Mouse (Mus musculus) neural tube, embryonic 15.5 days (tissue): Measurements from ENCODE around the gene B3gnt8. TPM values are rescaled to one million over a fixed set of nuclear protein-coding genes. Genes with fewer than 3 reads are reported as not detected.

ENCODE experiments used
- ATAC-seq: fragments of 200-750 bp; cut with Nextera tagmentation; 2 replicates; pipeline ENCODE4 v1.8.0; 2017; ENCODE audit warnings: mild to moderate bottlenecking, moderate TSS enrichment, moderate library complexity; ENCODE audit not compliant: low FRiP score
- H3K27ac ChIP-seq: fragments of 300-500 bp; sonication (generic); replicated peaks from 2 replicates; pipeline ENCODE4 v1.5.1; 2015; ENCODE audit warnings: mild to moderate bottlenecking, inconsistent platforms
- H3K27me3 ChIP-seq: fragments of 300-500 bp; sonication (generic); replicated peaks from 2 replicates; pipeline ENCODE4 v1.6.1; 2015; ENCODE audit warnings: inconsistent platforms
- H3K36me3 ChIP-seq: fragments of 300-500 bp; sonication (generic); 2 replicates; pipeline ENCODE4 v1.6.1; 2015; ENCODE audit warnings: inconsistent platforms
- H3K4me1 ChIP-seq: fragments of 300-500 bp; sonication (generic); 2 replicates; pipeline ENCODE4 v1.6.1; 2015; ENCODE audit warnings: inconsistent platforms
- H3K4me2 ChIP-seq: fragments of 300-500 bp; sonication (generic); 2 replicates; pipeline ENCODE4 v1.6.1; 2015; ENCODE audit warnings: inconsistent platforms, mild to moderate bottlenecking, moderate library complexity
- H3K4me3 ChIP-seq: fragments of 300-500 bp; sonication (generic); replicated peaks from 2 replicates; pipeline ENCODE4 v1.5.1; 2015; ENCODE audit warnings: mild to moderate bottlenecking, inconsistent platforms
- H3K9ac ChIP-seq: fragments of 300-500 bp; sonication (generic); replicated peaks from 2 replicates; pipeline ENCODE4 v1.6.1; 2015; ENCODE audit warnings: mild to moderate bottlenecking, inconsistent platforms
- H3K9me3 ChIP-seq: fragments of 300-500 bp; sonication (generic); replicated peaks from 2 replicates; pipeline ENCODE4 v1.6.1; 2016; ENCODE audit warnings: inconsistent platforms
- WGBS: fragments of 180-500 bp; shearing (Covaris S2); methylation state at CpG from one replicate; pipeline ENCODE4 v1.1.7; 2015; ENCODE audit warnings: mixed read lengths; 5-methylcytosine and 5-hydroxymethylcytosine counted together
- polyA plus RNA-seq: library from polyadenylated mRNA; unstranded; fragments of >200 nt; fragmentation: Nextera tagmentation; extraction: Ambion mirVana; gene quantifications from 2 replicates; pipeline ENCODE4 v1.2.1, GENCODE M21; 2015

B3gnt8 gene
- polyA plus RNA-seq, 1 experiment from 2014 or later: 1.8 TPM

- no peaks in the 10 kb centered on the region for H3K4me1 ChIP-seq
- no peak for ATAC-seq
- no peak overlapping the region for H3K4me3 ChIP-seq
- H3K27ac ChIP-seq: no peak overlapping the region
- H3K27me3 ChIP-seq: no peaks in the 10 kb centered on the region
- no peaks in the 10 kb centered on the region for H3K9me3 ChIP-seq
- H3K9ac ChIP-seq: no peak overlapping the region
- WGBS: 67% methylated on average over 14 of the region's 14 CpGs
- no peak overlapping the region for H3K4me2 ChIP-seq
- H3K36me3 ChIP-seq: peaks cover 17% of the 10 kb centered on the region
These were observed 18.6 kb downstream of the B3gnt8 start for GRCm38 (mm10) chr7:25645074-25645473.

- WGBS: 49% methylated on average over 5 of the region's 5 CpGs
- ATAC-seq: no peak
- no peaks in the 10 kb centered on the region for H3K27me3 ChIP-seq
These were observed 21.2 kb downstream of the B3gnt8 start for GRCm38 (mm10) chr7:25647574-25648123.

GRCm38 (mm10) chr7:25649839-25650238 is 23.4 kb downstream of the B3gnt8 start:
- no peak overlapping the region for H3K4me3 ChIP-seq
- H3K9me3 ChIP-seq: no peaks in the 10 kb centered on the region
- no peak overlapping the region for H3K4me2 ChIP-seq
- peaks cover 10% of the 10 kb centered on the region; the same call in 1 of the 2 replicates for H3K36me3 ChIP-seq
- no peaks in the 10 kb centered on the region for H3K4me1 ChIP-seq
- 87% methylated on average over 5 of the region's 5 CpGs for WGBS
- H3K27ac ChIP-seq: no peak overlapping the region
- ATAC-seq: no peak
- no peak overlapping the region for H3K9ac ChIP-seq
- H3K27me3 ChIP-seq: no peaks in the 10 kb centered on the region

More at GRCm38 (mm10) chr7:25647574-25648123, 21.2 kb downstream of the B3gnt8 start:
- peaks cover 6% of the 10 kb centered on the region; the same call in 1 of the 2 replicates for H3K36me3 ChIP-seq
- no peak overlapping the region for H3K4me3 ChIP-seq
- H3K27ac ChIP-seq: no peak overlapping the region
- H3K4me2 ChIP-seq: no peak overlapping the region
- H3K9ac ChIP-seq: no peak overlapping the region
- H3K9me3 ChIP-seq: no peaks in the 10 kb centered on the region
- H3K4me1 ChIP-seq: no peaks in the 10 kb centered on the region

- Histone ChIP-seq H3K27me3 (no peaks in the 10 kb centered on the region), H3K4me3 (no peak overlapping the region)
- no peak for ATAC-seq
These were observed 24.8 kb downstream of the B3gnt8 start for GRCm38 (mm10) chr7:25651281-25651680.

GRCm38 (mm10) chr7:25652244-25652759 is 25.8 kb downstream of the B3gnt8 start:
- WGBS: 91% methylated on average over 12 of the region's 12 CpGs
- H3K4me1 ChIP-seq: peaks cover 17% of the 10 kb centered on the region
- H3K9ac ChIP-seq: no peak overlapping the region
- ATAC-seq: no peak
- no peaks in the 10 kb centered on the region for H3K9me3 ChIP-seq
- H3K4me3 ChIP-seq: no peak overlapping the region
- no peak overlapping the region for H3K27ac ChIP-seq
- no peaks in the 10 kb centered on the region for H3K27me3 ChIP-seq
- no peak overlapping the region for H3K4me2 ChIP-seq
- 0 out of 2 replicates have a peak, but pooled peaks cover 7% of the 10 kb centered on the region for H3K36me3 ChIP-seq

More at GRCm38 (mm10) chr7:25651281-25651680, 24.8 kb downstream of the B3gnt8 start:
- Histone ChIP-seq H3K36me3 (0 out of 2 replicates have a peak, but pooled peaks cover 7% of the 10 kb centered on the region), H3K4me1 (peaks cover 7% of the 10 kb centered on the region), H3K4me2 (no peak overlapping the region), H3K27ac (no peak overlapping the region), H3K9ac (no peak overlapping the region), H3K9me3 (no peaks in the 10 kb centered on the region)
- WGBS: 86% methylated on average over 8 of the region's 8 CpGs

GRCm38 (mm10) chr7:25655601-25656428 is 29.4 kb downstream of the B3gnt8 start:
- H3K9ac ChIP-seq: no peak overlapping the region

GRCm38 (mm10) chr7:25657785-25658184 is 31.3 kb downstream of the B3gnt8 start:
- Histone ChIP-seq H3K36me3 (peaks cover 7% of the 10 kb centered on the region; the same call in 1 of the 2 replicates), H3K27ac (no peak overlapping the region), H3K4me1 (peaks cover 37% of the 10 kb centered on the region), H3K9me3 (no peaks in the 10 kb centered on the region), H3K9ac (peak overlapping the region; percentile 77), H3K4me2 (peak overlapping the region; percentile 88), H3K4me3 (peak overlapping the region; percentile 82), H3K27me3 (no peaks in the 10 kb centered on the region)
- ATAC-seq: no peak
- 39% methylated on average over 10 of the region's 10 CpGs for WGBS

More at GRCm38 (mm10) chr7:25655601-25656428, 29.4 kb downstream of the B3gnt8 start:
- 78% methylated on average over 11 of the region's 11 CpGs for WGBS
- 0 out of 2 replicates have a peak, but pooled peaks cover 7% of the 10 kb centered on the region for H3K36me3 ChIP-seq
- H3K4me3 ChIP-seq: no peak overlapping the region
- H3K4me2 ChIP-seq: no peak overlapping the region
- H3K9me3 ChIP-seq: no peaks in the 10 kb centered on the region
- H3K4me1 ChIP-seq: peaks cover 37% of the 10 kb centered on the region
- ATAC-seq: no peak
- no peaks in the 10 kb centered on the region for H3K27me3 ChIP-seq
- H3K27ac ChIP-seq: no peak overlapping the region

- peak within 1 kb of the TSS; percentile 88 for H3K4me2 ChIP-seq
- peak within 1 kb of the TSS; percentile 77 for H3K9ac ChIP-seq
- H3K27ac ChIP-seq: peak within 1 kb of the TSS; percentile 84
- H3K27me3 ChIP-seq: no peaks in the 10 kb centered on the region
- H3K4me3 ChIP-seq: peak within 1 kb of the TSS; percentile 82
- WGBS: under 1% methylated on average over 50 of the region's 50 CpGs
- peaks cover 37% of the 10 kb centered on the region for H3K4me1 ChIP-seq
- ATAC-seq: peak; percentile 99
- H3K9me3 ChIP-seq: no peaks in the 10 kb centered on the region
- peaks cover 7% of the 10 kb centered on the region; the same call in 1 of the 2 replicates for H3K36me3 ChIP-seq
These were observed 32.4 kb downstream of the B3gnt8 start, which contains the start of the genes Bckdha and Exosc5 for GRCm38 (mm10) chr7:25658657-25659472. Gene Bckdha (minus strand): TSS chr7:25658981. Gene Exosc5 (plus strand): TSS chr7:25659164.

GRCm38 (mm10) chr7:25666381-25666780 is 39.9 kb downstream of the B3gnt8 start:
- Histone ChIP-seq H3K9me3 (no peaks in the 10 kb centered on the region), H3K4me3 (no peak overlapping the region), H3K36me3 (peaks cover 41% of the 10 kb centered on the region), H3K27ac (no peak overlapping the region), H3K4me1 (no peaks in the 10 kb centered on the region), H3K27me3 (no peaks in the 10 kb centered on the region), H3K9ac (no peak overlapping the region), H3K4me2 (no peak overlapping the region)
- ATAC-seq: no peak
- WGBS: 96% methylated on average over 8 of the region's 8 CpGs

GRCm38 (mm10) chr7:25669158-25669557 is 42.7 kb downstream of the B3gnt8 start:
- Histone ChIP-seq H3K9ac (no peak overlapping the region), H3K4me2 (no peak overlapping the region), H3K4me3 (no peak overlapping the region), H3K27ac (no peak overlapping the region), H3K9me3 (no peaks in the 10 kb centered on the region), H3K4me1 (peaks cover 2% of the 10 kb centered on the region), H3K27me3 (peaks cover 14% of the 10 kb centered on the region; the same call in 1 of the 2 replicates), H3K36me3 (peaks cover 34% of the 10 kb centered on the region)
- no peak for ATAC-seq
- WGBS: 95% methylated on average over 10 of the region's 10 CpGs

- Histone ChIP-seq H3K9me3 (no peaks in the 10 kb centered on the region), H3K4me1 (peaks cover 7% of the 10 kb centered on the region), H3K9ac (no peak overlapping the region), H3K27me3 (peaks cover 19% of the 10 kb centered on the region; the same call in 1 of the 2 replicates), H3K4me3 (no peak overlapping the region), H3K27ac (no peak overlapping the region), H3K36me3 (peaks cover 30% of the 10 kb centered on the region), H3K4me2 (no peak overlapping the region)
- WGBS: 78% methylated on average over 9 of the region's 9 CpGs
- no peak for ATAC-seq
These were observed 43.2 kb downstream of the B3gnt8 start for GRCm38 (mm10) chr7:25669631-25670030.
